Mouse (Mus musculus) liver, postnatal 0 days (tissue): ENCODE data around the gene Wfdc15a.

Experiments
- CTCF ChIP-seq: sonication (generic); IDR thresholded peaks from 2 replicates; pipeline ENCODE4 v1.5.1; 2016; ENCODE audit warnings: antibody characterized with exemption, low read depth
- EP300 ChIP-seq: IDR thresholded peaks from 2 replicates; pipeline ENCODE4 v1.6.1; 2016; ENCODE audit warnings: antibody characterized with exemption, low read depth, mild to moderate bottlenecking

GRCm38 (mm10) chr2:164196700-164196990, 3.3 kb downstream of the Wfdc15a start:
- TF ChIP-seq CTCF (no peak), EP300 (no peak)
